Mouse (Mus musculus): Measurements from ENCODE around the gene Zfp990. TPM values are rescaled to one million over a fixed set of nuclear protein-coding genes. Genes with fewer than 3 reads are reported as not detected.

Gene Zfp990
- polyA plus RNA-seq, 1 experiment from 2014 or later: not detected

Other genes starting within 250 kb of the Zfp990 start
- gene Tnfrsf8, start 195.6 kb upstream of the Zfp990 start, polyA plus RNA-seq (2015; fragmentation: Nextera tagmentation; extraction: Ambion mirVana): 0.07 and 0.24 TPM in 2 replicates
- 0.30 and 0.36 TPM in 2 replicates for gene Gm13212, start 74.4 kb downstream of the Zfp990 start, polyA plus RNA-seq (2015; fragmentation: Nextera tagmentation; extraction: Ambion mirVana)
- gene Zfp980, start 159.9 kb downstream of the Zfp990 start, polyA plus RNA-seq (2015; fragmentation: Nextera tagmentation; extraction: Ambion mirVana): not detected in 2 replicates

All from midbrain, embryonic 13.5 days (tissue).